In genomic region chr7:137318383-137318775, GRCm38 (mm10) we compare ENCODE assay signal across 12 mouse cellular contexts. TPM values are rescaled to one million over a fixed set of nuclear protein-coding genes. Genes with fewer than 3 reads are reported as not detected.
DNase-seq lines count a peak whose midpoint lies in the region; ATAC-seq and TF ChIP-seq lines count a peak whose summit lies in the region.
"Had no signal": no experiment of that assay in that cellular context is flagged by ENCODE, and none has a peak within 500 bp of the region (broad histone marks: within the 10 kb centered on the region; RNA-seq: fewer than 3 reads in every experiment).

No protein-coding gene starts in this region.

- no peak overlapping the region for H3K4me3 ChIP-seq in neural tube, embryonic 11.5 days (ENCODE audit: low read depth, low read length)
- H3K4me3 ChIP-seq in midbrain, embryonic 12.5 days, result peak overlapping the region; percentile 86
- H3K4me3 ChIP-seq in stomach, postnatal 0 days (ENCODE audit: low read depth, low read length), result peak overlapping the region; percentile 8; the same call in 1 of the 2 replicates

- H3K36me3 ChIP-seq in neural tube, embryonic 11.5 days (ENCODE audit: control insufficient read depth, insufficient read depth, low read length), result no peaks in the 10 kb centered on the region
- no peaks in the 10 kb centered on the region for H3K36me3 ChIP-seq in midbrain, embryonic 12.5 days
- no peaks in the 10 kb centered on the region for H3K36me3 ChIP-seq in stomach, postnatal 0 days (ENCODE audit: control insufficient read depth, insufficient read depth, low read length)
- H3K36me3 ChIP-seq: heart, embryonic 15.5 days had no signal

- TF ChIP-seq CTCF in stomach, postnatal 0 days (IDR thresholded peaks at IDR 0.05; ENCODE audit: low read depth), result no peak

- no peak for TF ChIP-seq EP300 in stomach, postnatal 0 days (optimal IDR thresholded peaks at IDR 0.05)

- 4% methylated on average over 9 of the region's 9 CpGs for WGBS in neural tube, embryonic 11.5 days
- WGBS in midbrain, embryonic 12.5 days, result 4% methylated on average over 9 of the region's 9 CpGs
- whole genome bisulfite sequencing in stomach, postnatal 0 days, result 15% methylated on average over 9 of the region's 9 CpGs

- DNase-seq in embryo, embryonic 10.5 days (ENCODE audit: low spot score), result peak; percentile 40
- no peak for DNase-seq in embryo, embryonic 11 days
- DNase-seq in neural tube, embryonic 11.5 days (ENCODE audit: low spot score), result peak; percentile 29
- no peak for DNase-seq in neural tube, embryonic 10.5 days (ENCODE audit: extremely low spot score, low spot score)
- DNase-seq in stomach, postnatal 0 days (ENCODE audit: low spot score), result no peak
- DNase-seq in adrenal gland, adult 18-20 months (ENCODE audit: low spot score in 2 of 2), result no peak
- DNase-seq in thymus, postnatal 4 days, result no peak
- DNase-seq: cerebellum, adult 11-12 months; kidney, adult 8-10 months had no signal

- no peaks in the 10 kb centered on the region for H3K9me3 ChIP-seq in neural tube, embryonic 11.5 days (ENCODE audit: control insufficient read depth, low read length)
- H3K9me3 ChIP-seq in midbrain, embryonic 12.5 days, result no peaks in the 10 kb centered on the region
- H3K9me3 ChIP-seq in stomach, postnatal 0 days (ENCODE audit: control insufficient read depth, low read length), result no peaks in the 10 kb centered on the region
- H3K9me3 ChIP-seq: heart, embryonic 15.5 days had no signal

- no peak overlapping the region for H3K27ac ChIP-seq in neural tube, embryonic 11.5 days (ENCODE audit: low read depth, low read length)
- peak overlapping the region; percentile 98 for H3K27ac ChIP-seq in midbrain, embryonic 12.5 days (replicated peaks)
- H3K27ac ChIP-seq in stomach, postnatal 0 days (replicated peaks), result no peak overlapping the region
- H3K27ac ChIP-seq: heart, embryonic 15.5 days had no signal

- peak overlapping the region; percentile 22; the same call in 1 of the 2 replicates for H3K4me2 ChIP-seq in neural tube, embryonic 11.5 days (ENCODE audit: low read depth)
- peak overlapping the region; percentile 70 for H3K4me2 ChIP-seq in midbrain, embryonic 12.5 days (replicated peaks)
- no peak overlapping the region for H3K4me2 ChIP-seq in stomach, postnatal 0 days (replicated peaks; ENCODE audit: low read depth)

- H3K9ac ChIP-seq in neural tube, embryonic 11.5 days (ENCODE audit: low read length), result no peak overlapping the region
- H3K9ac ChIP-seq in midbrain, embryonic 12.5 days (replicated peaks), result peak overlapping the region; percentile 32; the same call in 1 of the 2 replicates
- no peak overlapping the region for H3K9ac ChIP-seq in stomach, postnatal 0 days (ENCODE audit: low read length)
- H3K9ac ChIP-seq: heart, embryonic 15.5 days had no signal

- peaks cover 58% of the 10 kb centered on the region for H3K4me1 ChIP-seq in neural tube, embryonic 11.5 days (ENCODE audit: control insufficient read depth, insufficient read depth, low read length)
- peaks cover 72% of the 10 kb centered on the region for H3K4me1 ChIP-seq in midbrain, embryonic 12.5 days
- no peaks in the 10 kb centered on the region; the same call in 1 of the 2 replicates for H3K4me1 ChIP-seq in stomach, postnatal 0 days (replicated peaks; ENCODE audit: control insufficient read depth, insufficient read depth)

- no peak for ATAC-seq in neural tube, embryonic 11.5 days (ENCODE audit: insufficient read depth, low FRiP score, low TSS enrichment)
- ATAC-seq in midbrain, embryonic 12.5 days (ENCODE audit: low FRiP score, low read depth), result no peak
- no peak for ATAC-seq in stomach, postnatal 0 days (ENCODE audit: low FRiP score, low TSS enrichment)

- H3K27me3 ChIP-seq in neural tube, embryonic 11.5 days (ENCODE audit: control insufficient read depth, insufficient read depth, low read length), result peaks cover 85% of the 10 kb centered on the region
- peaks cover 89% of the 10 kb centered on the region for H3K27me3 ChIP-seq in midbrain, embryonic 12.5 days
- H3K27me3 ChIP-seq in stomach, postnatal 0 days (ENCODE audit: control insufficient read depth, insufficient read depth, low read length), result peaks cover 42% of the 10 kb centered on the region

RNA-seq across cellular contexts. Expression of gene Ebf3, which starts 4.1 kb away (rescaled TPM):
- polyA plus RNA-seq in neural tube, embryonic 11.5 days (2014; fragmentation: Nextera tagmentation; extraction: Ambion mirVana), result 12.9 and 13.0 TPM in 2 replicates
- 23.3 and 24.9 TPM in 2 replicates for polyA plus RNA-seq in midbrain, embryonic 12.5 days (2016; fragmentation: Nextera tagmentation; extraction: Ambion mirVana)
- polyA plus RNA-seq in stomach, postnatal 0 days (2015; fragmentation: Nextera tagmentation; extraction: Ambion mirVana), result 0.58 and 0.65 TPM in 2 replicates
- 10 to 100 TPM in 1 of 2 experiments, 1 to 10 TPM in 1; 2.6 to 12.3 TPM for total RNA-seq in adrenal gland, adult 18-20 months (2021)
- polyA plus RNA-seq: liver, adult 2 months had no signal

Comparison
In these comparisons a context has a peak if more than half of its experiments do, and no peak if none do; other contexts are left out.
1. DNase-seq: peak in embryo, embryonic 10.5 days (single experiment) and neural tube, embryonic 11.5 days (single experiment); none in embryo, embryonic 11 days (single experiment), neural tube, embryonic 10.5 days (single experiment), stomach, postnatal 0 days (single experiment), adrenal gland, adult 18-20 months (0 of 2) and thymus, postnatal 4 days (single experiment).